8 mouse cellular contexts compared by ENCODE assay signal in the genomic region with DNA sequence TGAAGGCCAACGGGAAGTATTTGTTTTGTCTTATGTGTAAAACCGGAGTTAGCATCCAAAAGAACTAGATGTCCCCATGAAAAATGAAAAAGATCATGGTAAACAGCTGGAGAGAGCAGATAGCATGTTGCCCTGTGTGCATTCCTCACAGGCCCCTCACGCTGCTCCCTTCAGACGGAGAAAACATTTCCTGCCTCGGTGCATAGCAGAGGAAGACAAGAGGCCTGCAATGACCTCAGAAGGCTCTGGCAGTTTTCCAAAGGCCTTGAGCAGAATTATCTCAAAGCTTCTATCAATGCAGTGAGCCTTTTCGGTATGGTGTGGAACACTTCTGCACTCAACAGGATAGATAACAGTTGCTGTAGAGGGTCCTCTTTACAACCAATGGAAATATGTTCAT.
A peak's percentile ranks its signal among the peaks of the same experiment; 100 is the strongest.
DNase-seq lines count a peak whose midpoint lies in the region; ATAC-seq and TF ChIP-seq lines count a peak whose summit lies in the region.

No protein-coding gene starts in this region.

- peak; percentile 99 for TF ChIP-seq EP300 in lung, postnatal 0 days (IDR thresholded peaks at IDR 0.05)

- no peaks in the 10 kb centered on the region for H3K27me3 ChIP-seq in embryonic facial prominence, embryonic 14.5 days (replicated peaks; ENCODE audit: control insufficient read depth, insufficient read depth, low read length)
- no peaks in the 10 kb centered on the region for H3K27me3 ChIP-seq in intestine, embryonic 16.5 days (replicated peaks; ENCODE audit: control insufficient read depth, insufficient read depth, low read length)
- no peaks in the 10 kb centered on the region for H3K27me3 ChIP-seq in lung, postnatal 0 days (replicated peaks; ENCODE audit: insufficient read depth, low read length)

- DNase-seq in cerebellum, postnatal 14 days, result peak; percentile 13 to 16
- DNase-seq in cerebellum, adult 11-12 months, result no peak
- DNase-seq in embryonic facial prominence, embryonic 14.5 days (ENCODE audit: low spot score), result peak; percentile 84
- DNase-seq in lung, postnatal 0 days (ENCODE audit: low spot score), result peak; percentile 90
- DNase-seq in thymus, postnatal 10 days (ENCODE audit: low spot score in 2 of 2), result no peak
- no peak for DNase-seq in cerebellum, adult 9-11 months
- no peak for DNase-seq in left cerebral cortex, postnatal 14 days (ENCODE audit: low spot score in 2 of 2)

- H3K4me3 ChIP-seq in embryonic facial prominence, embryonic 14.5 days (ENCODE audit: low read depth, low read length), result no peak overlapping the region
- no peak overlapping the region for H3K4me3 ChIP-seq in intestine, embryonic 16.5 days (ENCODE audit: low read length)
- no peak overlapping the region for H3K4me3 ChIP-seq in lung, postnatal 0 days (ENCODE audit: low read depth, low read length)

- H3K27ac ChIP-seq in embryonic facial prominence, embryonic 14.5 days (replicated peaks; ENCODE audit: low read depth, low read length), result no peak overlapping the region
- no peak overlapping the region for H3K27ac ChIP-seq in intestine, embryonic 16.5 days (ENCODE audit: low read length)
- no peak overlapping the region; the same call in 1 of the 2 replicates for H3K27ac ChIP-seq in lung, postnatal 0 days (ENCODE audit: low read length)

- H3K9ac ChIP-seq in embryonic facial prominence, embryonic 14.5 days (ENCODE audit: low read depth, low read length), result no peak overlapping the region
- no peak overlapping the region for H3K9ac ChIP-seq in intestine, embryonic 16.5 days (ENCODE audit: low read depth, low read length)
- no peak overlapping the region for H3K9ac ChIP-seq in lung, postnatal 0 days (replicated peaks; ENCODE audit: low read depth)

- TF ChIP-seq CTCF in lung, postnatal 0 days (IDR thresholded peaks at IDR 0.05), result no peak

- H3K4me1 ChIP-seq in embryonic facial prominence, embryonic 14.5 days (ENCODE audit: control insufficient read depth, insufficient read depth, low read length), result peaks cover 9% of the 10 kb centered on the region; the same call in 1 of the 2 replicates
- peaks cover 9% of the 10 kb centered on the region; the same call in 1 of the 2 replicates for H3K4me1 ChIP-seq in intestine, embryonic 16.5 days (ENCODE audit: control insufficient read depth, insufficient read depth, low read length)
- H3K4me1 ChIP-seq in lung, postnatal 0 days (ENCODE audit: insufficient read depth, low read depth, low read length), result 0 out of 2 replicates have a peak, but pooled peaks cover 2% of the 10 kb centered on the region

- ATAC-seq in embryonic facial prominence, embryonic 14.5 days (ENCODE audit: low read depth), result peak; percentile 41; the same call in 1 of the 2 replicates
- peak; percentile 84 for ATAC-seq in intestine, embryonic 16.5 days
- peak; percentile 96 for ATAC-seq in lung, postnatal 0 days

- H3K36me3 ChIP-seq in embryonic facial prominence, embryonic 14.5 days (ENCODE audit: control insufficient read depth, insufficient read depth, low read length), result no peaks in the 10 kb centered on the region
- H3K36me3 ChIP-seq in intestine, embryonic 16.5 days (ENCODE audit: control insufficient read depth, insufficient read depth, low read length), result no peaks in the 10 kb centered on the region
- H3K36me3 ChIP-seq in lung, postnatal 0 days (ENCODE audit: insufficient read depth, low read length), result no peaks in the 10 kb centered on the region

- no peak overlapping the region for H3K4me2 ChIP-seq in embryonic facial prominence, embryonic 14.5 days (ENCODE audit: low read depth, low read length)
- peak overlapping the region; percentile 9; the same call in 1 of the 2 replicates for H3K4me2 ChIP-seq in intestine, embryonic 16.5 days (ENCODE audit: low read depth, low read length)
- no peak overlapping the region for H3K4me2 ChIP-seq in lung, postnatal 0 days (replicated peaks; ENCODE audit: low read depth, low read length)

- no peaks in the 10 kb centered on the region for H3K9me3 ChIP-seq in embryonic facial prominence, embryonic 14.5 days (ENCODE audit: control insufficient read depth, low read length)
- no peaks in the 10 kb centered on the region for H3K9me3 ChIP-seq in intestine, embryonic 16.5 days (ENCODE audit: control insufficient read depth, low read length)
- no peaks in the 10 kb centered on the region for H3K9me3 ChIP-seq in lung, postnatal 0 days (ENCODE audit: low read length)

- WGBS in embryonic facial prominence, embryonic 14.5 days, result 39% methylated on average over 6 of the region's 6 CpGs
- 23% methylated on average over 6 of the region's 6 CpGs for WGBS in intestine, embryonic 16.5 days
- 3% methylated on average over 6 of the region's 6 CpGs for WGBS in lung, postnatal 0 days

- intact Hi-C loops in left cerebral cortex, postnatal 14 days (cut with DNase I), result no loop called here

Comparison
In these comparisons a context has a peak if more than half of its experiments do, and no peak if none do; other contexts are left out.
1. DNase-seq: peak in cerebellum, postnatal 14 days (2 of 2), embryonic facial prominence, embryonic 14.5 days (single experiment) and lung, postnatal 0 days (single experiment); none in cerebellum, adult 11-12 months (single experiment), thymus, postnatal 10 days (0 of 2), cerebellum, adult 9-11 months (single experiment) and left cerebral cortex, postnatal 14 days (0 of 2).
2. ATAC-seq: peak in every context shown above with its lines; median percentile 96 in lung, postnatal 0 days; 84 in intestine, embryonic 16.5 days; 41 in embryonic facial prominence, embryonic 14.5 days.